Mouse (Mus musculus): Measurements from ENCODE around the gene Itpk1.

The Itpk1 gene

DNA sequence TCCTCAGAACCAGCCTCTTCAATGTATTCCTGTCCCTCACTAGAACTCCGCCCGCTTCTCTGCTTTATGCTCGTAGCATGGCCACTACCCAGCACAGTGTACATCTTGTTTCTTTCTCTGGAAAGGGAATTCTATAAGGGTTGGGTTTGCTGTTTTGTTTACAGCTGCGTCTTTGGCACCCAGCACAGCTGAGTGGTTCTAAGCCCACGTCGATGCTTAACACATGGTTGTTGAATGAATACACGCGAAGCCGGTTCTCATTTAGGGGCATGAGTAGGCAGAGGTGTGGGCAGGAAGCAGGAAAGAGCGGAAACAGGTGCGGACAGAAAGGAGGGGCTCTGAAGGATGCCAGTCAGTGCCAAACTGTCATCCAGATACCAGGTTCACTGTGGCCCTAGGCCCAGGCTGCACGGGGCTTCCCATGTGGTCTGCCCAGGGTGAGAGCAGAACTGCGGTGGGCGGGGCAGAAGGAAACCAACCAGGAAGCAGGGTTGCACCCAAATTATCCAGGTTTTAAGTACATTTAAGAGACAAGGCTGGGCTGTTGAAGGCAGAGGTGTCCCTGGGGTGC, 150.9 kb downstream of the Itpk1 start:
- DNase-seq (ENCODE audit: low spot score in 2 of 2): no peak

DNA sequence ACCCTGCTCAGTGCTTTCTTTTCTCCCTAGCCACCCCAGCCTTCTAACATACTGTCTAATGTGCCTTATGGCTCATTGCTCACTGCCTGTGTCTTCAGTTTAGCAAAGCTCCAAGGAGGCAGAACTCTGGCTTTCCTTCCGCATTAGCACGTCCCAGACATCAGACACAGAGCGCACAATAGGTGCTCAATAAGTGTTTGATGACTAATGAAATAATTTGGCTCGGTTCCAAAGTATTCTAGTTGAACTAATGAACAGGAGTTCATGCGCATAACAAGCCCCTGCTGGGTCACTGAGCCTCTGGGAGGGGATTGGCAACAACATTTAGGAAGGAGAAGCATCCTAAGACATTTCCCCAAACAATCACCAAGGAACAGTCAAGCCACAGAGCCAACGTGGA, 152.7 kb downstream of the Itpk1 start:
- no peak for DNase-seq (ENCODE audit: low spot score in 2 of 2)

DNA sequence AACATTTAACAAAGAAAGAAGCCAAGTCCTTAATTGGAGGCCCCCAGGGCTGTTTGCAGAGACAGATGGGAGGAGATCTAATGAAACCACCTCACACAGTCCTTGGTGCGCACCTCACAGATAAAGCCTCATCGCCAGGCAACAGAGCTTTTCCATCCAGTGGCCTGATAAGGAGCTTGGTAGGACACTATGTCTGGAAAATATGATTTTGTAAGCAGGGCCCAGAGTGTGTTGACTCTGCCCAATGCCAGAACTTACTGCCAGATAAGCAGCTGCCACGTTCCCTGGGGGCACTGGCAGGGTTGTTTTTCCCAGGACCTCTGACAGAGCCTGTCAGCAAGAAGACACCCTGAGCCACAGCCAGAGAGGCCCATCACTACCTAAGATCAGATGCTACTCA, 153.5 kb downstream of the Itpk1 start:
- no peak for DNase-seq (ENCODE audit: low spot score in 2 of 2)

DNA sequence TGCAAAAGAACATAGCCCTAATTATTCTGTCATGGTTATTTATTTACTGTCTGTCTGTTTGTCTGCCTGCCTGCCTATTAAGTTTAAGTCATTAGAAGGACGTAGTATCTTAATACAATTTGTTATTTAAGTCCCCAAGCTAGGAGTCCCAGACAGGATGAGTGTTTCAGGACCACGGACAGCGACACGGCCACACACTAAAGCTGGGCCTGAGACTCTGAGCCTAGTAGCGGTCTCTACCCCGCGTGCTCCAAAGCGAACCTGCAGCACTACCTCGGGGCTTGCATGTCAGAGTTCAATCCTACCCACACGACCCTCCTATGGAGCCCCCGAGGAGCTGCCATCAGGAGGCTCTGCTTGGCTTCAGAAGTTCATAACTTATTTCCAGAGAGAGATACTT, 154.2 kb downstream of the Itpk1 start:
- DNase-seq (ENCODE audit: low spot score in 2 of 2): peak; percentile 31 to 37

DNA sequence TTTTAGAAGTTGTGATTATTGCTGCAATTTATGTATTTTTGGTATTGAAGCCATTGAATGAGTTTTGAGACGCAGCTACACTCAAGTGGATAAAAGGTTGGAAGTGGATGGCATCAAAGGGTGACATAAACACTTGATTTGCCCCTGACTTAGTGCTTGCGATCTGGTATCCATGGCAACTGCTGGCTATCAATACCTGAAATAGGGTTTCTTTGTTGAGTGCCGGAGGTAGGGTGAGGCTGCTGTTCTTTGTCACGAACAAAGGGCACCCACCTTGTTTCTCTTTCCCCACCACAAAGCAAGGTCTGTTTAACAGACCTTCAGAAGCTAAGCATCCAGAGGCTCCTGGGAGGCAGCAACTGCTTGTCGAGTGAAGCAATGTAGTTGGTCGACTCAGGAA, 159.6 kb downstream of the Itpk1 start:
- DNase-seq (ENCODE audit: low spot score in 2 of 2): no peak

DNA sequence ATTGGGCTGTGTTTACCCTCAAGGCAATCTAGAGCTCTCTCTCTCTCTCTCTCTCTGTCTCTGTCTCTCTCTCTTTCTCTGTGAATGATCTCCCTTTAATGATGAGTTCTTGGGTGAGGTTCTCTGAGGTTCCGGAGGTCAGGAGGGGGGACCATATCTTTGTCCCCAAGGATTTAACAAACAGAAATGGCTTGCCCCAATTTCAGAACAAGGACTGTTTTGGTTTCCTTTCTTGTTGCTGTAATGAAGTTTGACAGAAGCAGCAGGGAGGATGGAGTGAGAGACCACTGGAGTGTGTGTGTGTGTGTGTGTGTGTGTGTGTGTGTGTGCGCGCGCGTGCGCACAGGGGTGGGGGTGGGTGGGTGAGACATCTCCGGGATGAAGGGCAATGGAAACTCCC, 163.6 kb downstream of the Itpk1 start:
- no peak for DNase-seq (ENCODE audit: low spot score in 2 of 2)

DNA sequence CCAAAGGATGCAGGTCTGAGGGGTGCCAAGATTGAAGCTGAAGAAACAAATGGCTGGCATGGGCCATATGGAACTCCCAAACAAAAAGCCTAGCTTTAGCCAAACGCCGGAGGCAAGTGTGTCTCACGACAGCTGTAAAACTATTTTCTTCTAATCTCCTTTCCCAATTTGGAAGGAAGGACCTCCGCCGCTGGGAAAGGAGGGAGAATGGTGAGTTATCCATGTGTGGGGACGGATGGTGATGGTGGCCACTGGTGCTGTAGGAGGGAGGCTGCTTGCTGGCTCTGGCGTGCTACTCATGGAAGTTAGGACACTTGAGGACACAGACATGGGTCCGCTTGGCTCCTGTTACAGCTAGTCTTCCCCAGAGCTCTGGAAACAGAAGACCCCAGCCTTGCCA, 164.5 kb downstream of the Itpk1 start:
- DNase-seq (ENCODE audit: low spot score in 2 of 2): no peak

DNA sequence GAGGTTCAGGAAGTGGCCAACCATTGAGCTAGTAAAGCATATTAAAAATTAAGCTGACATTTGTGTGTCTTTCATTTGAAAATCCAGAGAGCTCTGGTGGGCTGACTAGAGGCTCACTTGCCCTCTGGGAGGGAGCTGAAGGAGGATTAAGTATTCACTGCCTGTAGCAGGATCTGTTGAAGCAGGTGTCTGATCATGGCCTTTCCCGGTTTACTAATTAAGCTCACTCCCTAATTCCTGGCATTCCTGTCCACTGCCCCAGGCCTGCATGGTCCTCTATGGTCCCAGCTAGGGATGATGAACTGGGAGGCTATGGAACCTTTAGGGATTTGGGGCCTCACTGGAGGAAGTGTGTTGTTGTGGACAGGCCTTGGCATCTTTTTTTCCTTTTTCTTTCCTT, 168.9 kb downstream of the Itpk1 start:
- no peak for DNase-seq (ENCODE audit: low spot score in 2 of 2)

DNA sequence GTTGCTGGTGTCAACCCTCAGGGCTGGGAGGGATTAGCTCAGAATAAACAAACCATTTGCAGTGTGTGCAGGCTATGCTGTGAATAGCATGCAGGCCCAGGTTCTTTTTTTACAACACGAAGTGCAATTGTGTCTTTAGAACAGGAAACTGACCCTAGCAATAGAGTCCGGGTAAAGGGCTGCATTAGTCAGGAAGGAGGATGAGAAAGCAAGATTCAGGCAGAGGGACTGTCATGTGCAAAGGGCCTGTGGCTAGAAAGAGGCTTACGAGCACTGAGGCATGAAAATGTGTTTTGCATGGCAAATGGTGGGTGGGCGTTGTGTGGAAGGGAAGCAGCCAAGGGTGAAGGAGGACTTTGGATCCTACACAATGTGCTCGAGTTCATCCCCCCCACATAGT, 176.7 kb downstream of the Itpk1 start:
- no peak for DNase-seq (ENCODE audit: low spot score in 2 of 2)

DNA sequence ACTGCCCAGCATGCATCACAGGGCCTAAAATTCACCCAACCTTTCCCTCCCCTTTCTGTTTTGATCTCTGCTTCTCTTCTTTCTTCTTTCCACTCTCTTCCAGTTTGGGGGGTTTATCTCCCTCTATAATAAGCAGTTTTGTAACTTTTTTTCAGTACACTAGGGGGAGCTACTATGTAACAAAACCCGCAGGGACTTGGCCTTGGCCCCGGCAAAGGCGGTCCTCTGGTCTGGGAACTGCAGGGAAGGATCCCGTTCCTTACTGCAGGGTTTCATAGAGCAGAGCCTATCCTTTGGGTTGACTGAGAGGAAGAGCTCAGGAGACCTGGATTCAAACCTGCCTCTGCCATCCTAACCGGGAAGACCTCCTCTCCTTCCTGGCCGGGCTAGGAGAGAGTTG, 180.0 kb downstream of the Itpk1 start:
- no peak for DNase-seq (ENCODE audit: low spot score in 2 of 2)

DNA sequence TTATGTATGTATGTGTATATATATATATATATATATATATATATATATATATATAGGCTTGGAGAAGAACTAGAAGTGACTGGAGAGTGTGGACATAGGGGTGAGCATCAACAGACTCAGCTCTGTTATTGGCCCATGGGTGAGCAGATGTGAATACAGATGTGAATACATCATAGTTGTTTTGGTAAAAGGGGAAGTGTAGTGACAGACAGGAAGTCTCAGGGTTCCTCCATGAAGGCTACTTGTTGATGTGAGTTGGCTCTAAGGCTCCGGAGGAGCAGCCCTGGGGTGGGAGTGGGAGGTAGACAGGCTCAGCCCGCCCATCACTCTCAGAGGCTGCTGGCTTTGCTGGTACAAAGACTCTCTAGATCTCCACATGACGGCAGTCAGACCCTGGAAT, 180.5 kb downstream of the Itpk1 start:
- no peak for DNase-seq (ENCODE audit: low spot score in 2 of 2)

DNA sequence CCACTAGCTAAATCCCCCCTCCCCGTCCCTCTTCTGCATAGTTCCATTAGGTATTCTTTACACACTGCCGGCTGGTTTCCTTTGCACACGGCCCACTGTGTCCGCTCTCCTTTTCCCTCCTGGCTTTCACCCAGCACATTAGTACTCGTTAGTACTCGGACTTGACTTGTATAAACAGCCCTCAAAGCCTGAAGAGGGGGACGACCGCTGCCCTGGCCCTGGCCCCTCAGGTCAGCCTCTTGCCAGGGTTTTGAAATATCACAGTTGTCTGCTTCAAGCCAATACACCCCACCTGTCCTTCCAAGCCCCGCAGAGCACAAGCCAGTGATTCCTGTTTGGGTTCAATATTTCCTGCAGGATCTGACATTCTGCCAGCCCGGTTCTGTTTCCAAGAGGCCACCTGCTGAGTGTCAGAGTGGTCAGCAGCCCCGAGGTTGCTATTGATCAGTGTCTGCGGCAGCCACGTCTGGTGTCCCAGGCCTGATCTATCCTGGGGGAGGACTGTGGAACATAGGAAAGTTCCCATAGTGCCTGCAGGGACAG, 182.9 kb downstream of the Itpk1 start:
- DNase-seq (ENCODE audit: low spot score in 2 of 2): peak in 1 of 2 experiments; percentile 22

DNA sequence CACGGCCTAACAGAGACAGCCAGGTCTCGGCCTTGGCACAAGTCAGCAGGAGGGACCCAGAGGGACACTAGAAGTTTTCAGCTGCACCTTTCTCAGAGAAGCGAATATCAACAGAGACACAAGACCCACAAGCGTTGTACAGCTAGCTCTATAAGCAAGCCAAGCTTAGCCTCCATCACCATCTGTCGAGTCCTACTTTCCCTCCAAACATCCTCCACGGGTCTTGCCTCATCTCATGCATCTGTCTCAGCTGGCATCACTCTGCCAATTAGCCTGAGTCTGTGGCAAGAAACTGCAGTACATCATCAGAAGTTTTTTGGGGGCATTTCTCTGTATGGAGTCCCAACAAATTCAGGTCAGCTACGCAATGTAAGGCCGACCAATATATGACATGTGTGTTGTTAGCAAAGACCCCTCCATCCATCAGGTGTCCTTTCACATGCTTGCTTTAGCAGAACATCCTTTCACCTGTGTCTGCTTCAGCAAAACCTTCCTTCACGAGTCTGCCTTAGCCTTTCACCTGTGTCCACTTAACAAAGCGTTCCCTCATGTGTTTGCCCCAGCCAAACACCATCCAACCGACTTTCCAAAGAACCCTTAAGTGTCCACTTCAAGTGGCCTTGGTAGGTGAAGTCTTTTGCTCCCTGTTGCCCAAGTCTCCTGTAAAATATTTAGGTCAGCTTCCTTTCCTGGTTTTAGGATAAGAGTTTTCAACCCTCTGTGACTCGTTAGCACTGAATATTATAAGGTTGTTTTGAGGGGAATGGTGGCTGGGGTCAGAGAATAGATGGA, 184.6 kb downstream of the Itpk1 start:
- no peak for DNase-seq (ENCODE audit: low spot score in 2 of 2)

Measured in urinary bladder, adult 18-20 months (tissue).